Mouse (Mus musculus): ENCODE results near the gene Plekhm3. TPM values are rescaled to one million over a fixed set of nuclear protein-coding genes. Genes with fewer than 3 reads are reported as not detected.

The Plekhm3 gene
- polyA plus RNA-seq, 1 experiment = 4.5 TPM

- TF ChIP-seq CTCF (IDR thresholded peaks at IDR 0.05; ENCODE audit: control insufficient read depth, insufficient read depth, low read length) = no peak
- TF ChIP-seq POLR2A (IDR thresholded peaks at IDR 0.05; ENCODE audit: borderline replicate concordance, control insufficient read depth, low read depth, low read length) = no peak
- Histone ChIP-seq H3K27ac (ENCODE audit: control insufficient read depth, insufficient read depth, low read depth, low read length, poor library complexity) (no peak overlapping the region), H3K4me1 (ENCODE audit: control insufficient read depth, insufficient read depth, low read length) (no peaks in the 10 kb centered on the region; the same call in 1 of the 2 replicates), H3K4me3 (replicated peaks; ENCODE audit: control insufficient read depth, low read depth, low read length) (no peak overlapping the region)
- 25% methylated on average over 3 of the region's 3 CpGs for WGBS
Measured at GRCm38 (mm10) chr1:64925594-64925993, 31.0 kb downstream of the Plekhm3 start.

- WGBS = 85% methylated on average over 12 of the region's 12 CpGs
- Histone ChIP-seq H3K4me3 (replicated peaks; ENCODE audit: control insufficient read depth, low read depth, low read length) (no peak overlapping the region), H3K4me1 (ENCODE audit: control insufficient read depth, insufficient read depth, low read length) (no peaks in the 10 kb centered on the region; the same call in 1 of the 2 replicates), H3K27ac (ENCODE audit: control insufficient read depth, insufficient read depth, low read depth, low read length, poor library complexity) (no peak overlapping the region)
- TF ChIP-seq CTCF (IDR thresholded peaks at IDR 0.05; ENCODE audit: control insufficient read depth, insufficient read depth, low read length) (no peak), POLR2A (IDR thresholded peaks at IDR 0.05; ENCODE audit: borderline replicate concordance, control insufficient read depth, low read depth, low read length) (no peak)
Measured at GRCm38 (mm10) chr1:64924283-64924682, 32.3 kb downstream of the Plekhm3 start.

- Histone ChIP-seq H3K27ac (ENCODE audit: control insufficient read depth, insufficient read depth, low read depth, low read length, poor library complexity) (no peak overlapping the region), H3K4me1 (ENCODE audit: control insufficient read depth, insufficient read depth, low read length) (no peaks in the 10 kb centered on the region), H3K4me3 (replicated peaks; ENCODE audit: control insufficient read depth, low read depth, low read length) (no peak overlapping the region)
- no peak for TF ChIP-seq POLR2A (IDR thresholded peaks at IDR 0.05; ENCODE audit: borderline replicate concordance, control insufficient read depth, low read depth, low read length)
- TF ChIP-seq CTCF (IDR thresholded peaks at IDR 0.05; ENCODE audit: control insufficient read depth, insufficient read depth, low read length) = peak; percentile 8; the same call in 1 of the 2 replicates
- 54% methylated on average over 14 of the region's 14 CpGs for WGBS
Measured at GRCm38 (mm10) chr1:64918810-64919528, 37.7 kb downstream of the Plekhm3 start.

- TF ChIP-seq POLR2A (IDR thresholded peaks at IDR 0.05; ENCODE audit: borderline replicate concordance, control insufficient read depth, low read depth, low read length) (no peak), CTCF (IDR thresholded peaks at IDR 0.05; ENCODE audit: control insufficient read depth, insufficient read depth, low read length) (no peak)
- H3K27ac ChIP-seq (ENCODE audit: control insufficient read depth, insufficient read depth, low read depth, low read length, poor library complexity) = no peak overlapping the region
- WGBS = 81% methylated on average over 7 of the region's 7 CpGs
- H3K4me1 ChIP-seq (ENCODE audit: control insufficient read depth, insufficient read depth, low read length) = no peaks in the 10 kb centered on the region
- H3K4me3 ChIP-seq (replicated peaks; ENCODE audit: control insufficient read depth, low read depth, low read length) = no peak overlapping the region
Measured at GRCm38 (mm10) chr1:64917966-64918365, 38.7 kb downstream of the Plekhm3 start.

GRCm38 (mm10) chr1:64916884-64917507 lies 39.6 kb downstream of the Plekhm3 start:
- no peak for TF ChIP-seq POLR2A (IDR thresholded peaks at IDR 0.05; ENCODE audit: borderline replicate concordance, control insufficient read depth, low read depth, low read length)
- TF ChIP-seq CTCF (IDR thresholded peaks at IDR 0.05; ENCODE audit: control insufficient read depth, insufficient read depth, low read length) = no peak
- 82% methylated on average over 5 of the region's 5 CpGs for WGBS
- H3K4me1 ChIP-seq (ENCODE audit: control insufficient read depth, insufficient read depth, low read length) = no peaks in the 10 kb centered on the region
- H3K4me3 ChIP-seq (replicated peaks; ENCODE audit: control insufficient read depth, low read depth, low read length) = no peak overlapping the region
- H3K27ac ChIP-seq (ENCODE audit: control insufficient read depth, insufficient read depth, low read depth, low read length, poor library complexity) = no peak overlapping the region

GRCm38 (mm10) chr1:64914356-64914755 lies 42.3 kb downstream of the Plekhm3 start:
- Histone ChIP-seq H3K4me1 (ENCODE audit: control insufficient read depth, insufficient read depth, low read length) (no peaks in the 10 kb centered on the region; the same call in 1 of the 2 replicates), H3K27ac (ENCODE audit: control insufficient read depth, insufficient read depth, low read depth, low read length, poor library complexity) (no peak overlapping the region), H3K4me3 (replicated peaks; ENCODE audit: control insufficient read depth, low read depth, low read length) (no peak overlapping the region)
- WGBS = 80% methylated on average over 3 of the region's 3 CpGs
- TF ChIP-seq POLR2A (IDR thresholded peaks at IDR 0.05; ENCODE audit: borderline replicate concordance, control insufficient read depth, low read depth, low read length) = no peak
- no peak for TF ChIP-seq CTCF (IDR thresholded peaks at IDR 0.05; ENCODE audit: control insufficient read depth, insufficient read depth, low read length)

GRCm38 (mm10) chr1:64907740-64908139 lies 48.9 kb downstream of the Plekhm3 start:
- 71% methylated on average over 2 of the region's 2 CpGs for WGBS
- Histone ChIP-seq H3K27ac (ENCODE audit: control insufficient read depth, insufficient read depth, low read depth, low read length, poor library complexity) (no peak overlapping the region), H3K4me3 (replicated peaks; ENCODE audit: control insufficient read depth, low read depth, low read length) (no peak overlapping the region), H3K4me1 (ENCODE audit: control insufficient read depth, insufficient read depth, low read length) (no peaks in the 10 kb centered on the region; the same call in 1 of the 2 replicates)
- TF ChIP-seq CTCF (IDR thresholded peaks at IDR 0.05; ENCODE audit: control insufficient read depth, insufficient read depth, low read length) (no peak), POLR2A (IDR thresholded peaks at IDR 0.05; ENCODE audit: borderline replicate concordance, control insufficient read depth, low read depth, low read length) (no peak)

GRCm38 (mm10) chr1:64906226-64906625 lies 50.4 kb downstream of the Plekhm3 start:
- TF ChIP-seq POLR2A (IDR thresholded peaks at IDR 0.05; ENCODE audit: borderline replicate concordance, control insufficient read depth, low read depth, low read length) (no peak), CTCF (IDR thresholded peaks at IDR 0.05; ENCODE audit: control insufficient read depth, insufficient read depth, low read length) (no peak)
- no peak overlapping the region for H3K27ac ChIP-seq (ENCODE audit: control insufficient read depth, insufficient read depth, low read depth, low read length, poor library complexity)
- no peak overlapping the region for H3K4me3 ChIP-seq (replicated peaks; ENCODE audit: control insufficient read depth, low read depth, low read length)
- 46% methylated on average over 1 of the region's 1 CpGs for WGBS
- no peaks in the 10 kb centered on the region; the same call in 1 of the 2 replicates for H3K4me1 ChIP-seq (ENCODE audit: control insufficient read depth, insufficient read depth, low read length)
